Mouse (Mus musculus) midbrain, embryonic 14.5 days (tissue): Measurements from ENCODE around the gene Zc3h4. TPM values are rescaled to one million over a fixed set of nuclear protein-coding genes. Genes with fewer than 3 reads are reported as not detected.

Experiments used
- ATAC-seq: fragments of 200-750 bp; cut with Nextera tagmentation; 2 replicates; pipeline ENCODE4 v1.8.0; 2017; ENCODE audit warnings: moderate number of reproducible peaks, moderate library complexity; ENCODE audit not compliant: low FRiP score, low TSS enrichment
- DNase-seq: peaks from one replicate; pipeline ENCODE4 v3.0.0-alpha.2; 2015
- H3K27ac ChIP-seq: fragments of 300-500 bp; sonication (generic); replicated peaks from 2 replicates; pipeline ENCODE4 v1.5.1; 2014; ENCODE audit warnings: mild to moderate bottlenecking, low read depth, low read length, moderate library complexity
- H3K27me3 ChIP-seq: fragments of 300-500 bp; sonication (generic); 2 replicates; pipeline ENCODE4 v1.6.1; 2014; ENCODE audit warnings: low read length, control low read depth, mixed read lengths; ENCODE audit not compliant: control insufficient read depth, insufficient read depth
- H3K36me3 ChIP-seq: fragments of 300-500 bp; sonication (generic); 2 replicates; pipeline ENCODE4 v1.6.1; 2014; ENCODE audit warnings: low read length, control low read depth; ENCODE audit not compliant: control insufficient read depth, insufficient read depth
- H3K4me1 ChIP-seq: fragments of 300-500 bp; sonication (generic); 2 replicates; pipeline ENCODE4 v1.6.1; 2014; ENCODE audit warnings: mild to moderate bottlenecking, antibody characterized with exemption, low read length, control low read depth; ENCODE audit not compliant: control insufficient read depth, insufficient read depth
- H3K4me2 ChIP-seq: fragments of 300-500 bp; sonication (generic); 2 replicates; pipeline ENCODE4 v1.6.1; 2014; ENCODE audit warnings: mild to moderate bottlenecking, low read length, moderate library complexity
- H3K4me3 ChIP-seq: fragments of 300-500 bp; sonication (generic); replicated peaks from 2 replicates; pipeline ENCODE4 v1.5.1; 2014; ENCODE audit warnings: low read depth, low read length
- H3K9ac ChIP-seq: fragments of 300-500 bp; sonication (generic); replicated peaks from 2 replicates; pipeline ENCODE4 v1.6.1; 2014; ENCODE audit warnings: mild to moderate bottlenecking, low read length, moderate library complexity
- H3K9me3 ChIP-seq: fragments of 300-500 bp; sonication (generic); 2 replicates; pipeline ENCODE4 v1.6.1; 2016; ENCODE audit warnings: low read length, control low read depth, mixed read lengths; ENCODE audit not compliant: control insufficient read depth
- WGBS: fragments of 180-500 bp; shearing (Covaris S2); extraction: QIAGEN DNeasy Blood & Tissue Kit; methylation state at CpG from one replicate; pipeline ENCODE4 v1.1.7; 2014; 5-methylcytosine and 5-hydroxymethylcytosine counted together
- polyA plus RNA-seq: library from polyadenylated mRNA; unstranded; fragments of >200 nt; fragmentation: Nextera tagmentation; extraction: Ambion mirVana; gene quantifications from 2 replicates; pipeline ENCODE4 v1.2.1, GENCODE M21; 2014

Zc3h4 gene
- polyA plus RNA-seq, 1 experiment from 2014 or later = 19.2 TPM

- Histone ChIP-seq H3K4me1 (peaks cover 11% of the 10 kb centered on the region), H3K4me2 (peak overlapping the region; percentile 77), H3K36me3 (no peaks in the 10 kb centered on the region), H3K9me3 (no peaks in the 10 kb centered on the region), H3K27ac (peak overlapping the region; percentile 100), H3K4me3 (peak overlapping the region; percentile 95; the same call in 1 of the 2 replicates), H3K9ac (peak overlapping the region; percentile 100; the same call in 1 of the 2 replicates), H3K27me3 (no peaks in the 10 kb centered on the region)
- ATAC-seq (no peak), DNase-seq (no peak)
- 48% methylated on average over 3 of the region's 3 CpGs for WGBS
Measured at GRCm38 (mm10) chr7:16398387-16399050, 2.2 kb upstream of the Zc3h4 start.

- H3K36me3 ChIP-seq = no peaks in the 10 kb centered on the region
- H3K4me1 ChIP-seq = peaks cover 17% of the 10 kb centered on the region
- ATAC-seq (peak; percentile 81), DNase-seq (peak; percentile 94)
- peak overlapping the region; percentile 100 for H3K9ac ChIP-seq
- H3K9me3 ChIP-seq = no peaks in the 10 kb centered on the region
- no peaks in the 10 kb centered on the region for H3K27me3 ChIP-seq
- peak overlapping the region; percentile 77 for H3K4me2 ChIP-seq
- under 1% methylated on average over 31 of the region's 31 CpGs for WGBS
- peak overlapping the region; percentile 95 for H3K4me3 ChIP-seq
- peak overlapping the region; percentile 100 for H3K27ac ChIP-seq
Measured at GRCm38 (mm10) chr7:16399098-16399819, 1.5 kb upstream of the Zc3h4 start.

DNA sequence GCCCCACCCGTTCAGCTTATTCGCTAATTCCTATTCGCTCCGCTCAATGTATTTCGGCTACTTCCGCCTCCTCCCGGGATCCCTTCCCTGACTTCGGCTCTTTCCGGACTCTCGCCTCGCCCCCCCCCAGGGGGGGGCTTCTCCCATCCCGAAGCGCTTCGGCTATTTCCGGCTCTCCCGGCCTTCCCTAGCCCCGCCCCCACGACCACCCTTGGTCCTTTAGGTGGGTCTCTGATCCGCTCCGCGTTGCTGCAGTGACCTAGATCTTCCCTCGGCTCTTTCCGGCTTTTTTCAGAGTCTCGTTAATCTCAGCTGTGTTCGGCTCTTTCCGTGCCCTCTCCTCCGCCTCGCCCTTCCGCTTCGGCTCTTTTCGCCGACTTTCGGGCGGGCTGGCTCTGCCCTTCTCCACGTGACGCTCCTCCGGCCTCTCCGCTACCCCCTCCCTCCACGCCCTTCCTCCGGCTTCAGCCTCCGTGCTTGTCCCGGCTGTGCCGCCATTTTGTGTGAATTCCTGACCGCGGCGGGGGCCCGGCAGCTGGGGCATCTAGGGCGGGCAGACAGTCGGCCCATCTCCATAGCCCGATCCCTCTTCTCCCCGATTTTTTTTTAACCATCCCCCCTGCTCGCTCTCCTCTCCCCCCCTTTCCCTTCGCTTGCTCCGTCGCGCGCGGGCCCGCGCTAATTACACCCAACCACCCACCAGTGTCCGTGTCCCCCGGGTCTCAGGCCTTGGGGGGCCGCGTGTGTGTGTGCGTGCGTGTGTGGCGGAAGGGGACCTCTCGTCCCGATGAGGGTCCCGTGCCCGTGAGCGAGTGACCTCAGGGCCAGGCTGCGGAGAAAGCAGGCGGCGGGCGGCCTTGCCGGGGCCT, 656 bp upstream of the Zc3h4 start:
- peak overlapping the region; percentile 77 for H3K4me2 ChIP-seq

GRCm38 (mm10) chr7:16401991-16402431, 1.3 kb downstream of the Zc3h4 start:
- Histone ChIP-seq H3K9ac (peak overlapping the region; percentile 100), H3K4me1 (peaks cover 38% of the 10 kb centered on the region), H3K4me2 (peak overlapping the region; percentile 77), H3K9me3 (no peaks in the 10 kb centered on the region), H3K36me3 (no peaks in the 10 kb centered on the region), H3K27me3 (no peaks in the 10 kb centered on the region), H3K27ac (peak overlapping the region; percentile 100), H3K4me3 (peak overlapping the region; percentile 95)
- under 1% methylated on average over 17 of the region's 17 CpGs for WGBS
- ATAC-seq = no peak
- DNase-seq = peak; percentile 72

More for the DNA sequence above, 656 bp upstream of the Zc3h4 start:
- Histone ChIP-seq H3K9me3 (no peaks in the 10 kb centered on the region), H3K9ac (peak overlapping the region; percentile 100), H3K36me3 (no peaks in the 10 kb centered on the region), H3K27me3 (no peaks in the 10 kb centered on the region), H3K4me1 (peaks cover 25% of the 10 kb centered on the region), H3K27ac (peak overlapping the region; percentile 100), H3K4me3 (peak overlapping the region; percentile 95)
- under 1% methylated on average over 77 of the region's 77 CpGs for WGBS
- DNase-seq (peak; percentile 100), ATAC-seq (peak; percentile 91)

- peaks cover 38% of the 10 kb centered on the region for H3K4me1 ChIP-seq
- no peaks in the 10 kb centered on the region for H3K36me3 ChIP-seq
- H3K4me2 ChIP-seq = peak overlapping the region; percentile 77
- no peaks in the 10 kb centered on the region for H3K9me3 ChIP-seq
- peak overlapping the region; percentile 100 for H3K9ac ChIP-seq
- WGBS = under 1% methylated on average over 9 of the region's 9 CpGs
- ATAC-seq (no peak), DNase-seq (peak; percentile 65)
- no peaks in the 10 kb centered on the region for H3K27me3 ChIP-seq
- H3K4me3 ChIP-seq = peak overlapping the region; percentile 95
- peak overlapping the region; percentile 100 for H3K27ac ChIP-seq
Measured at GRCm38 (mm10) chr7:16402449-16402848, 1.7 kb downstream of the Zc3h4 start.

DNA sequence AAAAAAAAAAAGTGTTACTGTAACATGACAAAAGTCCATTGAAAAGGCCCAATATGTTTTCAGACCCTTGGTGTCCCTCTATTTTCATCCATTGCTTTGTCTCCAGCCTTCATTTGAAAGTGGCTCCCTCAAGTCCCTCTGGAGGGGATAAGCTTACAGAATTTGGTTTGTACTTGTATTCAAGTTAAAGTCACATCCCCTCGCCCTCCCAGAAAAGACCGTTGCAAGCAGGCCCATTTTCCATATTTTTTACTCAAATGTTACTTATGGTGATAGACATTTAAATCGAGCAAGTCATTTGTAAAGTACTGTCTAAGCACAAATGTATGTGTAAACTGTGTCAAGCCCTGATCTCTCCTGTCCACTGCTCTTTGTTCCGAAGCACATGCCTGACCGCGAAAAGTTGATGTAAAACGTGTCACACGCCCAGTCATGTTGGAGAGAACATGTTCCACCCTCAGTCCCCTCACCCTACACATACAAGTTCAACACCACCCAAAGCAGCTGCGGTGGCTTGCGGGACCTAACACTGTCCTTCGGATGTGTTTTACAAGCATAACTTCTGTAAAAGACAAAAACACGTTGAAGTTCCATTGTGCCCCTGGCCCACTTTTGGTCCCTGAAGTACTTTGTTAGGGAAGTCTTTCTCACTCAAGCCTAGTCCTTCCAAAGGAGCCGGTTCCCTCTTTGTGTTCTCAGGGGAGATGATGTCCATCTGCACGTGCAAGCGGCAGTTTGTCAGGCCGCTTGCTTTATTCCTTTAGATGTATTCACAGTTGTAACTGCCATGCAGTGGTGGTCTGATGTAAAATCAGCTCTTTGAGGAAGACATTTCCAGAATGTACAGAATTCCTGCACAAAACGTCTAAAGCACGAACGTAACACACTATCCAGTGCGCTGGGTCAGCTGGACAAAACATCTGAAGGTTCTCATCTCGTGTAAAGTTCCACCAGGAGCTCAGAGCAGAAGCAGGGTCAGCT, 2.5 kb downstream of the Zc3h4 start:
- DNase-seq (peak; percentile 64), ATAC-seq (no peak)
- peak overlapping the region; percentile 95 for H3K4me3 ChIP-seq
- peaks cover 38% of the 10 kb centered on the region for H3K4me1 ChIP-seq
- H3K9ac ChIP-seq = peak overlapping the region; percentile 100
- H3K36me3 ChIP-seq = no peaks in the 10 kb centered on the region
- peak overlapping the region; percentile 100 for H3K27ac ChIP-seq
- H3K9me3 ChIP-seq = no peaks in the 10 kb centered on the region
- WGBS = 21% methylated on average over 21 of the region's 21 CpGs
- H3K4me2 ChIP-seq = peak overlapping the region; percentile 77
- no peaks in the 10 kb centered on the region for H3K27me3 ChIP-seq

DNA sequence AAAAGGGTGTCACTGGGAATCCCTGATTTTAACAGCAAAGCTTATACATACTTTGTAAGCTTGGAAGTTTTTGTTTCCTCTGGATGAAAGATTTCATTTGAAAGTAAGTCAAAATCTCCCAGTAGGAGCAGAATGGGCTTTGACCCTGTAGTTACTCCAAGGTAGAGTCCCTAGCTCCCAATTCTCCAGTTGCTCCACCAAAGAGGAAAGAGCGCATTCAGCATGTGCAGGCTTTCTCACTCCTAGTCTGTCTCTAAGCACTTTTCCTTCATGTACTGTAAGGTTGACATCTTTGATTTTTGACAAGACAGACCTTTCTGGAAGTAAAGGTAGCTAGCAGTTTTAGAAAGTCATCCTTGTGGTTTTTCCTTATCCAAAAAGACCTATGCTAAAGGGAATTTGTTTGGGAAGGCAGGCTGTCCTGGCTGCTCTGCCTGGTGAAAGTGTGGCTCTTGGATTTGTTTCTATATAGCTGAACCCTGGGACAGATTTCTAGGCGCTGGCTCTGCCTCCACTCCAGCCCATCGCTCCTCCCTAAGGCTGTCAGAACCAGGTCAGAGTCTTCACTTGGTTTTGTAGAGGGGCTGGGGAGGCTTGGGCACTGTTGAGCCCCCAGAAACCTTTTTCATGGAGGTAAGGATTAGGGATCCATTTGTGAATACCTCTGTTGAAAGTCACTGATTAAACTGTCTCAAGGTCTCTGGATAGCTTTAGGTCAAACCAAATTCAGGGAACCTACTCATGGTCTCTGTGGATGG, 3.8 kb downstream of the Zc3h4 start:
- no peak overlapping the region for H3K4me3 ChIP-seq
- no peaks in the 10 kb centered on the region for H3K36me3 ChIP-seq
- ATAC-seq = no peak
- H3K27ac ChIP-seq = peak overlapping the region; percentile 27
- DNase-seq = no peak
- H3K27me3 ChIP-seq = no peaks in the 10 kb centered on the region
- peaks cover 31% of the 10 kb centered on the region for H3K4me1 ChIP-seq
- no peaks in the 10 kb centered on the region for H3K9me3 ChIP-seq
- H3K9ac ChIP-seq = no peak overlapping the region; the same call in 1 of the 2 replicates
- H3K4me2 ChIP-seq = peak overlapping the region; percentile 77
- WGBS = 86% methylated on average over 3 of the region's 3 CpGs
